ENCODE assay signal across 12 mouse cellular contexts in genomic region chr13:51886085-51886484, GRCm38 (mm10). TPM values are rescaled to one million over a fixed set of nuclear protein-coding genes. Genes with fewer than 3 reads are reported as not detected.
A peak's percentile ranks its signal among the peaks of the same experiment; 100 is the strongest.
DNase-seq lines count a peak whose midpoint lies in the region; ATAC-seq lines count a peak whose summit lies in the region.
"Had no signal": no experiment of that assay in that cellular context is flagged by ENCODE, and none has a peak within 500 bp of the region (broad histone marks: within the 10 kb centered on the region; RNA-seq: fewer than 3 reads in every experiment).

No protein-coding gene starts in this region.

- no peak for ATAC-seq in heart, embryonic 14.5 days (ENCODE audit: insufficient number of reproducible peaks, insufficient read depth, low FRiP score, low read depth)
- ATAC-seq in megakaryocyte progenitor cell, adult 5-6 weeks (replicated peaks; ENCODE audit: poor library complexity): peak; percentile 63
- ATAC-seq in forebrain, embryonic 13.5 days: no peak
- ATAC-seq in liver, embryonic 12.5 days: no peak
- no peak for ATAC-seq in erythroblast, adult 5-6 weeks (replicated peaks; ENCODE audit: low FRiP score, poor library complexity, severe bottlenecking)

- H3K27me3 ChIP-seq in heart, embryonic 14.5 days (ENCODE audit: control insufficient read depth, insufficient read depth, low read length): no peaks in the 10 kb centered on the region
- no peaks in the 10 kb centered on the region for H3K27me3 ChIP-seq in forebrain, embryonic 13.5 days
- H3K27me3 ChIP-seq in liver, embryonic 12.5 days (replicated peaks): peaks cover 12% of the 10 kb centered on the region; the same call in 1 of the 2 replicates

- no peaks in the 10 kb centered on the region for H3K9me3 ChIP-seq in heart, embryonic 14.5 days (ENCODE audit: control insufficient read depth, low read length)
- H3K9me3 ChIP-seq in forebrain, embryonic 13.5 days (replicated peaks): no peaks in the 10 kb centered on the region
- no peaks in the 10 kb centered on the region for H3K9me3 ChIP-seq in liver, embryonic 12.5 days (replicated peaks)
- H3K9me3 ChIP-seq: forebrain, embryonic 12.5 days had no signal

- 31% methylated on average over 6 of the region's 6 CpGs for WGBS in heart, embryonic 14.5 days
- 85% methylated on average over 6 of the region's 6 CpGs for WGBS in forebrain, embryonic 13.5 days
- WGBS in liver, embryonic 12.5 days (ENCODE audit: insufficient replicate concordance): 48% methylated on average over 6 of the region's 6 CpGs

- peak overlapping the region; percentile 21 to 60; a peak in 2 of 4 replicates for H3K27ac ChIP-seq in heart, embryonic 14.5 days (replicated peaks in 1 of 2; ENCODE audit: control insufficient read depth in 1 of 2, insufficient read depth in 1 of 2, low read depth in 2 of 2, low read length in 2 of 2)
- no peak overlapping the region for H3K27ac ChIP-seq in forebrain, embryonic 13.5 days
- H3K27ac ChIP-seq in liver, embryonic 12.5 days: no peak overlapping the region
- H3K27ac ChIP-seq: forebrain, embryonic 12.5 days had no signal

- no peak for DNase-seq in heart, adult 18-20 months
- DNase-seq in 3134 (ENCODE audit: extremely low read depth, insufficient read length, low spot score) (peak; percentile 41), NIH3T3 (ENCODE audit: low read depth) (peak; percentile 32)
- DNase-seq: embryo, embryonic 11 days; kidney, postnatal 25 days; lung, postnatal 36 days had no signal

- H3K9ac ChIP-seq in heart, embryonic 14.5 days (ENCODE audit: low read length): peak overlapping the region; percentile 5; the same call in 1 of the 2 replicates
- H3K9ac ChIP-seq in forebrain, embryonic 13.5 days: no peak overlapping the region
- H3K9ac ChIP-seq in liver, embryonic 12.5 days: no peak overlapping the region
- H3K9ac ChIP-seq: forebrain, embryonic 12.5 days had no signal

- H3K4me2 ChIP-seq in heart, embryonic 14.5 days (ENCODE audit: low read length): no peak overlapping the region
- H3K4me2 ChIP-seq in forebrain, embryonic 13.5 days: no peak overlapping the region
- no peak overlapping the region for H3K4me2 ChIP-seq in liver, embryonic 12.5 days
- H3K4me2 ChIP-seq: forebrain, embryonic 12.5 days had no signal

- peaks cover 34 to 46% of the 10 kb centered on the region in 2 experiments for H3K4me1 ChIP-seq in heart, embryonic 14.5 days (ENCODE audit: control insufficient read depth in 2 of 2, insufficient read depth in 2 of 2, low read length in 2 of 2)
- H3K4me1 ChIP-seq in forebrain, embryonic 13.5 days: 0 out of 2 replicates have a peak, but pooled peaks cover 8% of the 10 kb centered on the region
- H3K4me1 ChIP-seq in liver, embryonic 12.5 days: peaks cover 36% of the 10 kb centered on the region

- no peaks in the 10 kb centered on the region for H3K36me3 ChIP-seq in heart, embryonic 14.5 days (ENCODE audit: control insufficient read depth, insufficient read depth, low read length)
- no peaks in the 10 kb centered on the region for H3K36me3 ChIP-seq in forebrain, embryonic 13.5 days (ENCODE audit: poor library complexity, severe bottlenecking)
- no peaks in the 10 kb centered on the region for H3K36me3 ChIP-seq in liver, embryonic 12.5 days
- H3K36me3 ChIP-seq: forebrain, embryonic 12.5 days had no signal

- H3K4me3 ChIP-seq in heart, embryonic 14.5 days (ENCODE audit: control insufficient read depth in 1 of 2, insufficient read depth in 1 of 2, low read depth in 1 of 2, low read length in 2 of 2): no peak overlapping the region
- no peak overlapping the region for H3K4me3 ChIP-seq in forebrain, embryonic 13.5 days
- no peak overlapping the region for H3K4me3 ChIP-seq in liver, embryonic 12.5 days
- H3K4me3 ChIP-seq: forebrain, embryonic 12.5 days had no signal

RNA-seq across cellular contexts. Expression of gene Gadd45g, which starts 39.6 kb away (rescaled TPM):
- 41.4 and 41.6 TPM in 2 replicates for polyA plus RNA-seq in heart, embryonic 14.5 days (2014; fragmentation: Nextera tagmentation; extraction: Ambion mirVana)
- total RNA-seq in heart, adult 18-20 months (2021): 10 to 100 TPM; 11.7 to 13.8 TPM
- 1.8 and 2.6 TPM in 2 replicates for total RNA-seq in megakaryocyte progenitor cell, adult 5-6 weeks (2015)
- 2.5 and 2.6 TPM in 2 replicates for total RNA-seq in megakaryocyte progenitor cell, adult 5-6 weeks (2017)
- polyA plus RNA-seq in forebrain, embryonic 13.5 days (2015; fragmentation: Nextera tagmentation; extraction: Ambion mirVana): 235 and 252 TPM in 2 replicates
- 22.2 and 23.3 TPM in 2 replicates for polyA plus RNA-seq in liver, embryonic 12.5 days (2016; fragmentation: Nextera tagmentation; extraction: Ambion mirVana)
- total RNA-seq in erythroblast, adult 5-6 weeks (2015; ENCODE audit: low replicate concordance): not detected in 2 replicates
- total RNA-seq in erythroblast, adult 5-6 weeks (2017; ENCODE audit: low replicate concordance): 1.2 and 4.2 TPM in 2 replicates

Comparison
In these comparisons a context has a peak if more than half of its experiments do, and no peak if none do; other contexts are left out.
1. H3K27ac ChIP-seq: peak in heart, embryonic 14.5 days (2 of 2); none in forebrain, embryonic 13.5 days (single experiment) and liver, embryonic 12.5 days (single experiment).
2. DNase-seq: peak in 3134 (single experiment) and NIH3T3 (single experiment); none in heart, adult 18-20 months (0 of 2).